Mouse (Mus musculus) right cerebral cortex, postnatal 4 days (tissue): ENCODE data around the gene Myom3.
A peak's percentile ranks its signal among the peaks of the same experiment; 100 is the strongest.

Experiments used
- DNase-seq: peaks from one replicate; pipeline ENCODE4 v3.0.0-alpha.2; 2022

Gene Myom3

DNA sequence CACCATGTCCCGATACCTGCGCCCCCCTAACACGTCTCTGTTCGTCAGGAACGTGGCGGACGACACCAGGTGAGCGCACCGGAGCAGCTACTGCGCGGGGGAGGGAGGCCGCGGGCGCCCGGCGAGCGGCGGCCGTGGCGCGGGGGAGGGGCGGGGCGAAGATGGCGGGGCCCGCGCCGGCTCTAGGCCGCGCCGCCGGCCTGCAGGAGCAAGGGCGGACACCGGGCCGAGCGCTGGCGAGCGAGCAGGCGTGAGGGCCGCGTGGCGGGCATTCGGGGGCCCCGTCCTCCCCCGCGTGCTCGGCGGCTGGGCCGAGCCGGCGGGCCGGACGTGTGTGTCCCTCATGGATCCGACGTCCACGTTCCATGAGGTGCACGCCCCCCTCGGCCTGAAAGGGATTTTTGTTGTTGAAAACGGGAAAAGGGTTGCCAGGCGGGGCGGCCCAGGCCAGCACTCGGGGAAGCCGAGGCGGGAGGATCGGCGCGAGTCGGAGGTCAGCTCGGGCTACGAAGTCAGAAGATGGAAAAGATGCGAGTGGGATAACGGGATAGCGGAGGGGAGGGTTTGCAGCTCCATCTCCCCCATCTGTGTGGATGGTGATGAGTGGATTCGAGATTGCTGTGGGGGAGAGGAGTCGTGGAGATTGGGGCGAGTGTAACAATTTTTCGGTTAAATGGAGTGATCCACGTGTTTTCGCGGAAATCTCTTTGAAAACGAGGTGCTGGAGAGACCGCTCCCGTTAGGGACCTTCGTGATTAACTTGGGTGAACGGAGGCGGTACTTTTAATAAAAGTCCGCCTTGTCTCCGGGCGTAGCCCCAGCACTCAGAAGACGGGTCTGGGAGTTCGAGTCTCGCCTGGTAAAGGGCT is 96.9 kb downstream of the Myom3 start:
- peak; percentile 62 for DNase-seq

DNA sequence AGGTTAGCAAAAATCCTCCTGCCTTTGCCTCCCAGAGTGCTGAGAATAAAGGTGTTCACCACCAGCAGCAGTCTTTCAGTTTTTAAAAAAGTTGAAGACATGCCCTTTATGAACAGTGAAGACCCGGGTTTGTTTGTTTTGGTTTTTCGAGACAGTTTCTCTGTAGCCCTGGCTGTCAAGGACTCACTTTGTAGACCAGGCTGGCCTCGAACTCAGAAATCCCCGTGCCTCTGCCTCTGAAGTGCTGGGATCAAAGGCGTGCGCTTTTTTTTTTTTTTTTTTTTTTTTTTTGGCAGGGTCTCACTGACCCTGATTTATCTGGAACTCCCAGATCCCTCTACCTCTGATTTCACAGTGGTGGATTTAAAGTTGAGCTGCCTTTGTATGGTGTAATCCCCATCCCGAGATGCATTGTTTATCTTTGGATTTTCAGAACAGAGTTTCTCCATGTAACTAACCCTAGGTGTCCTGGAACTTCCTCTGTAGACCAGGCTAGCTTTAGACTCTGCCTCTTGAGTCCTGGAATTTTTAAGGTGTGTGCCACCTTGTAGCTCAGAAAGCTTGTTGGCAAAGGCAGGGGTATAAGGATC is 98.2 kb downstream of the Myom3 start:
- no peak for DNase-seq
